Mouse (Mus musculus): ENCODE data around the gene Sh3rf1. TPM values are rescaled to one million over a fixed set of nuclear protein-coding genes. Genes with fewer than 3 reads are reported as not detected.
A peak's percentile ranks its signal among the peaks of the same experiment; 100 is the strongest.

Sh3rf1 gene
- polyA plus RNA-seq, 1 experiment from 2014 or later: 18.1 TPM

DNA sequence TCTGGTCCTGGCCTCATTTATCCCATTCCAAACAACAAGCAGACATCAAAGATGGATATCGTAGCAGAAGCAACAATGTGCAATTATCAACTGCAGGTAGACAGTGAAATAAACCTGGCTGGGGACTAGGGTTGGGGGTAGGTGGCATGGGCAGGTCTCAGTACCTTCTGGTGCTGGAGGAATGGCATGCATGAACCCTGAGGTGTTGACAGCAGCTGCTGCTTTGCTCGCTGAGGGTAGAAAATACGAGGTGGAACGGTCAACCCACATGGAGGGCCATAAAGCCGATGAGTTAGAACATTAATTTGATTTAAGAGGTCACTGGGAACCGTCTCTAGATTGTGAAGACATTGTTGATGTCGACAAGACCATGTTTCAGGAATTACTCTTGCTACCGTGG lies 98.8 kb downstream of the Sh3rf1 start:
- H3K4me2 ChIP-seq (ENCODE audit: low read length): no peak overlapping the region
- DNase-seq (ENCODE audit: low spot score) (no peak), ATAC-seq (replicated peaks; ENCODE audit: low FRiP score, low read depth) (no peak)
- 33% methylated on average over 8 of the region's 8 CpGs for WGBS
- H3K9ac ChIP-seq (ENCODE audit: low read depth, low read length): no peak overlapping the region
- no peaks in the 10 kb centered on the region for H3K36me3 ChIP-seq (ENCODE audit: insufficient read depth, low read length)
- no peaks in the 10 kb centered on the region for H3K9me3 ChIP-seq (replicated peaks; ENCODE audit: low read length)
- H3K4me1 ChIP-seq (replicated peaks; ENCODE audit: insufficient read depth, low read length): peaks cover 21% of the 10 kb centered on the region
- H3K4me3 ChIP-seq (replicated peaks; ENCODE audit: low read depth, low read length): no peak overlapping the region
- H3K27ac ChIP-seq: no peak overlapping the region
- no peak for TF ChIP-seq CTCF (IDR thresholded peaks at IDR 0.05; ENCODE audit: low read depth)
- H3K27me3 ChIP-seq (ENCODE audit: insufficient read depth, low read length): no peaks in the 10 kb centered on the region

DNA sequence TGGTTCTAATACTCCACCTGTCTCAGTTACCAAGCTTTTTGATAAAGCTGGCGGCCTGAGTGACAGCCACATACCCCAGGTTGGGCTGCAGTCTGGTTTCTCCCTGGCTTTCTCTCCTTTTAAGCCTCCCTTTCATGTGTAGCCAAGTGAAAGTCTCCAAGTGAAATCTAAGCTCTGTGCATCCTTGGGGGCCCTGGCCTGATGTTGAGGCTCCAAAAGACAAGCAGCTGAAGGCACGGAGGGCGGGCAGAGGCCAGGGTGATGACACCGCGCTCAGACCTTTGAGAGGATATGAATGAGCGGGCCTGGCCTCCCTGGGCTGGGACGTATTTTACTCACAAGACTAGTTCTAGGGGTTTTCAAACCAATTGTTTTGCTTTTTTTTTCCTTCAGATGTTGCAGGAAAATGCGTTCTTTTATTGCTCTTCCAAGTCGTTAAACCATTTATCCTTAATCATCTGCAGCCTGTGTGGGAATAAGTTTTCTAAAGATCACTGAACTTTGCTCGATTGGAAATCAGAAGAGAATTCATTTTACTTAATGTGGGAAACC lies 100.8 kb downstream of the Sh3rf1 start:
- no peak overlapping the region for H3K27ac ChIP-seq
- WGBS: 44% methylated on average over 10 of the region's 10 CpGs
- H3K4me2 ChIP-seq (ENCODE audit: low read length): no peak overlapping the region
- DNase-seq (ENCODE audit: low spot score): peak; percentile 65
- H3K36me3 ChIP-seq (ENCODE audit: insufficient read depth, low read length): peaks cover 5% of the 10 kb centered on the region; the same call in 1 of the 2 replicates
- H3K27me3 ChIP-seq (ENCODE audit: insufficient read depth, low read length): no peaks in the 10 kb centered on the region
- no peaks in the 10 kb centered on the region for H3K9me3 ChIP-seq (replicated peaks; ENCODE audit: low read length)
- H3K4me3 ChIP-seq (replicated peaks; ENCODE audit: low read depth, low read length): no peak overlapping the region
- TF ChIP-seq CTCF (IDR thresholded peaks at IDR 0.05; ENCODE audit: low read depth): no peak
- no peak overlapping the region for H3K9ac ChIP-seq (ENCODE audit: low read depth, low read length)
- peaks cover 21% of the 10 kb centered on the region for H3K4me1 ChIP-seq (replicated peaks; ENCODE audit: insufficient read depth, low read length)
- ATAC-seq (replicated peaks; ENCODE audit: low FRiP score, low read depth): no peak

DNA sequence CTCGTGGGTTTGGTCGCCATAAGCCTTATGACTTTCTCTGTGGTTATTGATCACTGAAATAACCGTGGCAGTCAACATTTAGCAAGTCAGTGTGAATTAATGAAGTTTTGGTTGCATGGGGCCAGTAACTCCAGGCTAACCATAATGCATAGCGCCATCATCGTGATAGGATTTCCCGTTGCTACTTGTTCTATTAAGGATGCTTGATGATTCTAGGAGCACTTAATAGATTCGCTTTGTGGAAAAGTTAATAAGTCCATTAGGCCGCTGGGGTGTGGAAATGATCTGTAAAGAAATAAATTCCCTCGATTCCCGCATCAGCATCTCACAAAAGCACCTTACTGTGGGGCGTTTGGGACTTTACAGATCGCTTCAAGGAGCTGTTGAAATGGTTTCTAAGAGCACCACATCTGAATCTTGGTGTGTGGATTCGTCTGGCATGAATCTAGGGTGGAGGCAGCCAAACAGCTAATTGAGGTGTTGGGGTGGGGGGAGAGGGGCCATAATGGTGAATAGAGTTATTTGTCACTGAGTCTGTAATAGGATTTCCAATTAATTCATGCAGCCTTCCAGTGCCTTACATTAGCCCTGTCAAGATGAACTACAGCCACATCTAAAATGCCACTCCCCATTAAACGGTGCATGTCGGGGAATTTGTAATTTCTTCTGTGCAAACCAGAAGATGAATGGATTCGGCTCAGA lies 101.5 kb downstream of the Sh3rf1 start:
- H3K4me1 ChIP-seq (replicated peaks; ENCODE audit: insufficient read depth, low read length): peaks cover 21% of the 10 kb centered on the region
- TF ChIP-seq CTCF (IDR thresholded peaks at IDR 0.05; ENCODE audit: low read depth): no peak
- H3K36me3 ChIP-seq (ENCODE audit: insufficient read depth, low read length): peaks cover 9% of the 10 kb centered on the region; the same call in 1 of the 2 replicates
- peak; percentile 44 for DNase-seq (ENCODE audit: low spot score)
- no peak overlapping the region for H3K27ac ChIP-seq
- no peaks in the 10 kb centered on the region for H3K9me3 ChIP-seq (replicated peaks; ENCODE audit: low read length)
- 58% methylated on average over 16 of the region's 16 CpGs for WGBS
- no peak overlapping the region for H3K4me3 ChIP-seq (replicated peaks; ENCODE audit: low read depth, low read length)
- no peaks in the 10 kb centered on the region for H3K27me3 ChIP-seq (ENCODE audit: insufficient read depth, low read length)
- ATAC-seq (replicated peaks; ENCODE audit: low FRiP score, low read depth): no peak
- no peak overlapping the region for H3K9ac ChIP-seq (ENCODE audit: low read depth, low read length)
- no peak overlapping the region for H3K4me2 ChIP-seq (ENCODE audit: low read length)

GRCm38 (mm10) chr8:61326281-61326680 lies 102.6 kb downstream of the Sh3rf1 start:
- Histone ChIP-seq H3K27ac (no peak overlapping the region), H3K4me3 (replicated peaks; ENCODE audit: low read depth, low read length) (no peak overlapping the region), H3K9me3 (replicated peaks; ENCODE audit: low read length) (no peaks in the 10 kb centered on the region), H3K9ac (ENCODE audit: low read depth, low read length) (no peak overlapping the region), H3K4me2 (ENCODE audit: low read length) (no peak overlapping the region), H3K36me3 (ENCODE audit: insufficient read depth, low read length) (peaks cover 19% of the 10 kb centered on the region; the same call in 1 of the 2 replicates), H3K27me3 (ENCODE audit: insufficient read depth, low read length) (no peaks in the 10 kb centered on the region), H3K4me1 (replicated peaks; ENCODE audit: insufficient read depth, low read length) (peaks cover 18% of the 10 kb centered on the region)
- 74% methylated on average over 8 of the region's 8 CpGs for WGBS
- DNase-seq (ENCODE audit: low spot score) (no peak), ATAC-seq (replicated peaks; ENCODE audit: low FRiP score, low read depth) (no peak)
- TF ChIP-seq CTCF (IDR thresholded peaks at IDR 0.05; ENCODE audit: low read depth): no peak

GRCm38 (mm10) chr8:61327333-61327732 lies 103.7 kb downstream of the Sh3rf1 start:
- H3K9me3 ChIP-seq (replicated peaks; ENCODE audit: low read length): no peaks in the 10 kb centered on the region
- no peak overlapping the region for H3K9ac ChIP-seq (ENCODE audit: low read depth, low read length)
- 74% methylated on average over 5 of the region's 5 CpGs for WGBS
- no peaks in the 10 kb centered on the region for H3K27me3 ChIP-seq (ENCODE audit: insufficient read depth, low read length)
- DNase-seq (ENCODE audit: low spot score) (no peak), ATAC-seq (replicated peaks; ENCODE audit: low FRiP score, low read depth) (no peak)
- H3K4me1 ChIP-seq (replicated peaks; ENCODE audit: insufficient read depth, low read length): peaks cover 13% of the 10 kb centered on the region
- peaks cover 20% of the 10 kb centered on the region; the same call in 1 of the 2 replicates for H3K36me3 ChIP-seq (ENCODE audit: insufficient read depth, low read length)
- no peak for TF ChIP-seq CTCF (IDR thresholded peaks at IDR 0.05; ENCODE audit: low read depth)
- H3K27ac ChIP-seq: no peak overlapping the region
- H3K4me3 ChIP-seq (replicated peaks; ENCODE audit: low read depth, low read length): no peak overlapping the region
- H3K4me2 ChIP-seq (ENCODE audit: low read length): no peak overlapping the region

GRCm38 (mm10) chr8:61339629-61340028 lies 116.0 kb downstream of the Sh3rf1 start:
- Histone ChIP-seq H3K36me3 (ENCODE audit: insufficient read depth, low read length) (peaks cover 4% of the 10 kb centered on the region; the same call in 1 of the 2 replicates), H3K27me3 (ENCODE audit: insufficient read depth, low read length) (no peaks in the 10 kb centered on the region), H3K4me2 (ENCODE audit: low read length) (no peak overlapping the region), H3K9ac (ENCODE audit: low read depth, low read length) (no peak overlapping the region), H3K4me1 (replicated peaks; ENCODE audit: insufficient read depth, low read length) (peaks cover 11% of the 10 kb centered on the region), H3K27ac (no peak overlapping the region), H3K4me3 (replicated peaks; ENCODE audit: low read depth, low read length) (no peak overlapping the region), H3K9me3 (replicated peaks; ENCODE audit: low read length) (no peaks in the 10 kb centered on the region)
- 84% methylated on average over 6 of the region's 6 CpGs for WGBS
- DNase-seq (ENCODE audit: low spot score) (no peak), ATAC-seq (replicated peaks; ENCODE audit: low FRiP score, low read depth) (no peak)
- TF ChIP-seq CTCF (IDR thresholded peaks at IDR 0.05; ENCODE audit: low read depth): no peak
